Mouse (Mus musculus) G1E (cell line): ENCODE data around the gene Arnt.

Source experiments
- CTCF ChIP-seq: IDR thresholded peaks from 2 replicates; pipeline ENCODE4 v1.5.1; 2012; ENCODE audit warnings: low read depth, low read length, inconsistent platforms, mixed read lengths
- TAL1 ChIP-seq: conservative IDR thresholded peaks from 2 replicates; pipeline ENCODE4 v1.6.1; 2012; ENCODE audit warnings: low read depth, low read length, inconsistent platforms, mixed read lengths

GRCm38 (mm10) chr3:95529814-95530213, 95.6 kb downstream of the Arnt start:
- no peak for TF ChIP-seq TAL1
- TF ChIP-seq CTCF: no peak
